ENCODE assay signal across 32 mouse cellular contexts in the genomic region with DNA sequence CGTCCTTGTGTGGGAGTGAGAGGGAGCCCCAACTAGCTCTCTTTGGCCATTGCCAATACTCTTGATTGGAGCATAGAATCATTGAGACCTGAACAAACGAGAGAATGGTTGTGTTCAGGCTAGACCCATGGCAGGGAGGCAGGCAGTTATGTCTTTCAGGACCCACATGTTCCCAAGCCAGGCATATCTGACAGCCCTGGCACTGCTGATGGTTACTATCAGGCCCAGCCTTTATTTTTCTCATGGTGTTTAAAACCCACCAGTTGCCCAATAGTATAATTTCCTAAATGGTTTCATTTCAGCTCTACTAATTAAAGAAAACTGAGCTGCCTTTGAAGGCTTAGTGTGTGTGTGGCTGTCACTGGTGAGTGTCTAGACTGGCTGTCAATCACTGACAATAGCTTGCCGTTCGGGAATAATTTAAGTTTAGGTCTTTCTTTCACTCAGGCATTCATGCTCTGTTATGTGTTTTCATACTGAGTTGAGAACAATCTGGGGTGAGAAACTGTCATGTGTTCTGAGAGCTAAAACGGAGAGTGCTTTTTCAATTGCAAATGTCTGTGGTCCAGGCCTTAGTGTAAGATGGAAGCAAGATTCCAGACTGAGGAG. TPM values are rescaled to one million over a fixed set of nuclear protein-coding genes. Genes with fewer than 3 reads are reported as not detected.
DNase-seq lines count a peak whose midpoint lies in the region; ATAC-seq and TF ChIP-seq lines count a peak whose summit lies in the region.
"Had no signal": no experiment of that assay in that cellular context is flagged by ENCODE, and none has a peak within 500 bp of the region (broad histone marks: within the 10 kb centered on the region; RNA-seq: fewer than 3 reads in every experiment).

No protein-coding gene starts in this region.

- H3K27me3 ChIP-seq in midbrain, embryonic 10.5 days (ENCODE audit: low read depth, poor library complexity, severe bottlenecking) = no peaks in the 10 kb centered on the region
- no peaks in the 10 kb centered on the region for H3K27me3 ChIP-seq in midbrain, embryonic 16.5 days (ENCODE audit: control insufficient read depth, insufficient read depth, low read depth, low read length)
- peaks cover 39% of the 10 kb centered on the region for H3K27me3 ChIP-seq in forebrain, embryonic 12.5 days
- no peaks in the 10 kb centered on the region for H3K27me3 ChIP-seq in forebrain, postnatal 0 days (ENCODE audit: insufficient read depth, low read length)
- H3K27me3 ChIP-seq: embryonic facial prominence, embryonic 13.5 days; intestine, embryonic 15.5 days; liver, embryonic 12.5 days; megakaryocyte, embryonic 14.5 days; neural tube, embryonic 13.5 days had no signal

- H3K4me3 ChIP-seq in midbrain, embryonic 10.5 days = no peak overlapping the region
- H3K4me3 ChIP-seq in midbrain, embryonic 16.5 days (ENCODE audit: low read depth, low read length) = no peak overlapping the region
- H3K4me3 ChIP-seq in forebrain, embryonic 12.5 days (replicated peaks) = no peak overlapping the region
- H3K4me3 ChIP-seq in forebrain, postnatal 0 days (ENCODE audit: low read depth, low read length) = no peak overlapping the region
- H3K4me3 ChIP-seq: embryonic facial prominence, embryonic 13.5 days; heart, embryonic 12.5 days; intestine, embryonic 15.5 days; limb, embryonic 13.5 days; liver, embryonic 12.5 days; megakaryocyte, embryonic 14.5 days; neural tube, embryonic 13.5 days had no signal

- TF ChIP-seq CTCF in forebrain, postnatal 0 days (IDR thresholded peaks at IDR 0.05; ENCODE audit: low read depth) = no peak

- no peak for DNase-seq in frontal cortex, postnatal 10 days (ENCODE audit: low spot score in 2 of 2)
- no peak for DNase-seq in midbrain, embryonic 10.5 days (ENCODE audit: low spot score)
- DNase-seq in forebrain, postnatal 0 days = peak; percentile 67
- no peak for DNase-seq in left cerebral cortex, postnatal 36 days (ENCODE audit: low spot score in 2 of 2)
- DNase-seq: adrenal gland, postnatal 10 days; cerebellum, adult 18-20 months; cerebellum, postnatal 10 days; gastrocnemius, postnatal 25 days; heart, adult 11 months; heart, postnatal 4 days; kidney, adult 2 months; kidney, postnatal 36 days; lung, adult 18-20 months; lung, postnatal 4 days; retina, postnatal 1 day; right cerebral cortex, postnatal 14 days; thymus, postnatal 4 days had no signal

- ATAC-seq in frontal cortex, adult (ENCODE audit: low TSS enrichment) = peak; percentile 77
- ATAC-seq in midbrain, embryonic 16.5 days = no peak
- peak; percentile 49; the same call in 1 of the 2 replicates for ATAC-seq in forebrain, embryonic 12.5 days (ENCODE audit: low FRiP score)
- ATAC-seq in forebrain, postnatal 0 days = peak; percentile 93
- ATAC-seq: hindbrain, postnatal 0 days; intestine, embryonic 15.5 days; liver, embryonic 12.5 days; lung, postnatal 0 days had no signal

- H3K9ac ChIP-seq in midbrain, embryonic 16.5 days (ENCODE audit: low read depth, low read length) = no peak overlapping the region
- H3K9ac ChIP-seq in forebrain, embryonic 12.5 days = no peak overlapping the region
- H3K9ac ChIP-seq in forebrain, postnatal 0 days = no peak overlapping the region
- H3K9ac ChIP-seq: embryonic facial prominence, embryonic 13.5 days; heart, embryonic 12.5 days; intestine, embryonic 15.5 days; limb, embryonic 13.5 days; liver, embryonic 12.5 days; neural tube, embryonic 13.5 days had no signal

- no peaks in the 10 kb centered on the region for H3K36me3 ChIP-seq in midbrain, embryonic 10.5 days
- H3K36me3 ChIP-seq in midbrain, embryonic 16.5 days (ENCODE audit: control insufficient read depth, insufficient read depth, low read length) = no peaks in the 10 kb centered on the region
- no peaks in the 10 kb centered on the region for H3K36me3 ChIP-seq in forebrain, embryonic 12.5 days (replicated peaks)
- no peaks in the 10 kb centered on the region for H3K36me3 ChIP-seq in forebrain, postnatal 0 days (ENCODE audit: insufficient read depth)
- H3K36me3 ChIP-seq: embryonic facial prominence, embryonic 13.5 days; G1E; heart, embryonic 12.5 days; intestine, embryonic 15.5 days; limb, embryonic 13.5 days; liver, embryonic 12.5 days; neural tube, embryonic 13.5 days had no signal

- H3K4me1 ChIP-seq in midbrain, embryonic 10.5 days = peaks cover 23% of the 10 kb centered on the region
- H3K4me1 ChIP-seq in midbrain, embryonic 16.5 days (ENCODE audit: control insufficient read depth, insufficient read depth, low read length) = no peaks in the 10 kb centered on the region; the same call in 1 of the 2 replicates
- peaks cover 33% of the 10 kb centered on the region for H3K4me1 ChIP-seq in forebrain, embryonic 12.5 days
- H3K4me1 ChIP-seq in forebrain, postnatal 0 days (ENCODE audit: insufficient read depth) = peaks cover 13% of the 10 kb centered on the region
- H3K4me1 ChIP-seq: embryonic facial prominence, embryonic 13.5 days; heart, embryonic 12.5 days; intestine, embryonic 15.5 days; liver, embryonic 12.5 days; megakaryocyte, embryonic 14.5 days had no signal

- intact Hi-C loops in left cerebral cortex, postnatal 36 days (cut with DNase I) = no loop called here

- 57% methylated on average over 5 of the region's 5 CpGs for WGBS in midbrain, embryonic 10.5 days
- 30% methylated on average over 5 of the region's 5 CpGs for WGBS in midbrain, embryonic 16.5 days
- 26% methylated on average over 5 of the region's 5 CpGs for WGBS in forebrain, embryonic 12.5 days
- 16% methylated on average over 5 of the region's 5 CpGs for WGBS in forebrain, postnatal 0 days

- H3K9me3 ChIP-seq in midbrain, embryonic 10.5 days (replicated peaks) = no peaks in the 10 kb centered on the region
- H3K9me3 ChIP-seq in midbrain, embryonic 16.5 days (replicated peaks; ENCODE audit: control insufficient read depth, low read length, poor library complexity, severe bottlenecking) = no peaks in the 10 kb centered on the region
- no peaks in the 10 kb centered on the region for H3K9me3 ChIP-seq in forebrain, embryonic 12.5 days
- H3K9me3 ChIP-seq in forebrain, postnatal 0 days (ENCODE audit: low read length) = no peaks in the 10 kb centered on the region
- H3K9me3 ChIP-seq: embryonic facial prominence, embryonic 13.5 days; intestine, embryonic 15.5 days; limb, embryonic 13.5 days; liver, embryonic 12.5 days; neural tube, embryonic 13.5 days had no signal

- no peak overlapping the region for H3K4me2 ChIP-seq in midbrain, embryonic 16.5 days (ENCODE audit: low read length)
- H3K4me2 ChIP-seq in forebrain, embryonic 12.5 days = no peak overlapping the region
- H3K4me2 ChIP-seq in forebrain, postnatal 0 days (ENCODE audit: low read depth) = no peak overlapping the region
- H3K4me2 ChIP-seq: embryonic facial prominence, embryonic 13.5 days; heart, embryonic 12.5 days; intestine, embryonic 15.5 days; limb, embryonic 13.5 days; liver, embryonic 12.5 days; neural tube, embryonic 13.5 days had no signal

- H3K27ac ChIP-seq in midbrain, embryonic 10.5 days (replicated peaks) = peak overlapping the region; percentile 7; the same call in 1 of the 2 replicates
- H3K27ac ChIP-seq in midbrain, embryonic 16.5 days (ENCODE audit: low read length) = no peak overlapping the region
- no peak overlapping the region for H3K27ac ChIP-seq in forebrain, embryonic 12.5 days
- H3K27ac ChIP-seq in forebrain, postnatal 0 days (ENCODE audit: low read depth, low read length) = peak overlapping the region; percentile 67
- H3K27ac ChIP-seq: embryonic facial prominence, embryonic 13.5 days; hindbrain, postnatal 0 days; intestine, embryonic 15.5 days; limb, embryonic 13.5 days; liver, embryonic 12.5 days; neural tube, embryonic 13.5 days had no signal

RNA-seq across cellular contexts. Expression of gene Dab1, which starts 17.1 kb away (rescaled TPM):
- 27.0 and 36.1 TPM in 2 replicates for polyA plus RNA-seq in midbrain, embryonic 10.5 days (2016; fragmentation: Nextera tagmentation; extraction: Ambion mirVana)
- polyA plus RNA-seq in midbrain, embryonic 16.5 days (2015; fragmentation: Nextera tagmentation; extraction: Ambion mirVana) = 106 and 123 TPM in 2 replicates
- polyA plus RNA-seq in forebrain, embryonic 12.5 days (2016; fragmentation: Nextera tagmentation; extraction: Ambion mirVana) = 77.8 and 80.7 TPM in 2 replicates
- 61.3 and 64.8 TPM in 2 replicates for total RNA-seq in forebrain, postnatal 0 days (2014; rRNA removed)
- polyA plus RNA-seq in forebrain, postnatal 0 days (2015; fragmentation: Nextera tagmentation; extraction: Ambion mirVana) = 136 and 141 TPM in 2 replicates
- total RNA-seq in left cerebral cortex, postnatal 36 days (2021) = 100 to 1,000 TPM; 103 to 134 TPM
- total RNA-seq: common myeloid progenitor, adult 5-6 weeks; gastrocnemius, adult 18-20 months had no signal
- polyA plus RNA-seq: G1E had no signal

Comparison
In these comparisons a context has a peak if more than half of its experiments do, and no peak if none do; other contexts are left out.
1. H3K27ac ChIP-seq: peak in midbrain, embryonic 10.5 days (single experiment) and forebrain, postnatal 0 days (single experiment); none in midbrain, embryonic 16.5 days (single experiment) and forebrain, embryonic 12.5 days (single experiment).